Mouse (Mus musculus) midbrain, embryonic 13.5 days (tissue): Measurements from ENCODE around the gene 1500009C09Rik. TPM values are rescaled to one million over a fixed set of nuclear protein-coding genes. Genes with fewer than 3 reads are reported as not detected.
A peak's percentile ranks its signal among the peaks of the same experiment; 100 is the strongest.
"Not testable (repeated sequence)": the region's sequence is repeated elsewhere in the genome, so short reads cannot be mapped to it uniquely, and the experiment has no call there.

Experiments
- ATAC-seq: fragments of 200-750 bp; cut with Nextera tagmentation; 2 replicates; pipeline ENCODE4 v1.8.0; 2017; ENCODE audit warnings: mild to moderate bottlenecking, moderate TSS enrichment, moderate library complexity
- H3K27ac ChIP-seq: fragments of 300-500 bp; sonication (generic); 2 replicates; pipeline ENCODE4 v1.5.1; 2015; ENCODE audit warnings: inconsistent platforms, mild to moderate bottlenecking, moderate library complexity
- H3K27me3 ChIP-seq: fragments of 300-500 bp; sonication (generic); 2 replicates; pipeline ENCODE4 v1.6.1; 2015; ENCODE audit warnings: mild to moderate bottlenecking, inconsistent platforms
- H3K36me3 ChIP-seq: fragments of 300-500 bp; sonication (generic); 2 replicates; pipeline ENCODE4 v1.6.1; 2015; ENCODE audit warnings: mild to moderate bottlenecking, inconsistent platforms
- H3K4me1 ChIP-seq: fragments of 300-500 bp; sonication (generic); replicated peaks from 2 replicates; pipeline ENCODE4 v1.6.1; 2015; ENCODE audit warnings: inconsistent platforms
- H3K4me2 ChIP-seq: fragments of 300-500 bp; sonication (generic); replicated peaks from 2 replicates; pipeline ENCODE4 v1.6.1; 2015; ENCODE audit warnings: moderate library complexity, mild to moderate bottlenecking, inconsistent platforms
- H3K4me3 ChIP-seq: fragments of 300-500 bp; sonication (generic); replicated peaks from 2 replicates; pipeline ENCODE4 v1.5.1; 2015; ENCODE audit warnings: mild to moderate bottlenecking, inconsistent platforms
- H3K9ac ChIP-seq: fragments of 300-500 bp; sonication (generic); replicated peaks from 2 replicates; pipeline ENCODE4 v1.6.1; 2015; ENCODE audit warnings: mild to moderate bottlenecking, inconsistent platforms
- H3K9me3 ChIP-seq: fragments of 300-500 bp; sonication (generic); 2 replicates; pipeline ENCODE4 v1.6.1; 2016; ENCODE audit warnings: mild to moderate bottlenecking, inconsistent platforms
- WGBS: fragments of 180-500 bp; shearing (Covaris S2); methylation state at CpG from one replicate; pipeline ENCODE4 v1.1.7; 2015; 5-methylcytosine and 5-hydroxymethylcytosine counted together
- polyA plus RNA-seq: library from polyadenylated mRNA; unstranded; fragments of >200 nt; fragmentation: Nextera tagmentation; extraction: Ambion mirVana; gene quantifications from 2 replicates; pipeline ENCODE4 v1.2.1, GENCODE M21; 2015

Gene 1500009C09Rik
- polyA plus RNA-seq, 1 experiment from 2014 or later, result 9.7 TPM

GRCm38 (mm10) chr15:82243311-82243710 is 8.9 kb upstream of the 1500009C09Rik start:
- no peaks in the 10 kb centered on the region for H3K9me3 ChIP-seq
- 79% methylated on average over 3 of the region's 3 CpGs for WGBS
- H3K4me2 ChIP-seq, result peak overlapping the region; percentile 81
- H3K27me3 ChIP-seq, result no peaks in the 10 kb centered on the region
- no peak for ATAC-seq
- H3K36me3 ChIP-seq, result peaks cover 1% of the 10 kb centered on the region; the same call in 1 of the 2 replicates
- peak overlapping the region; percentile 70; the same call in 1 of the 2 replicates for H3K9ac ChIP-seq
- H3K27ac ChIP-seq, result no peak overlapping the region
- peak overlapping the region; percentile 75 for H3K4me3 ChIP-seq
- H3K4me1 ChIP-seq, result peaks cover 8% of the 10 kb centered on the region

DNA sequence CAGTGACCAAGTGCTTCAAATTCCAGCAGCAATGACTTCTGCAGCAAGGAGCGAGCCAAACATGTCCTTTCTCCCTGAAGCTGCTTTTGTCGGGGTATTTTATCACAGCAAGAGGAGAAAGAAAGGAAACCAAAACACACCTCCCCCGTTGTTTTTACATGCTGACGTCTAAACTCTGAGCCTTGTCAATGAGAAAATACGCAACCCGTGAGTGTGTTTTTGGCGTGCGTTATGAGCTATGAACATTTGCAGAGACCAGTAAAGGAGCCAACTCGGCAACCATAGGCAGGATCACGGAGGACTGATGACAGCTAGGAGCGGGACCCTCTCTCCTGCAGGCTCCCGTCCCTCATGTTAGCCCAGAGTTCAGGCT is 8.5 kb upstream of the 1500009C09Rik start:
- ATAC-seq, result no peak
- no peak overlapping the region; the same call in 1 of the 2 replicates for H3K27ac ChIP-seq
- H3K27me3 ChIP-seq, result no peaks in the 10 kb centered on the region
- peak overlapping the region; percentile 70 for H3K9ac ChIP-seq
- H3K4me1 ChIP-seq, result peaks cover 8% of the 10 kb centered on the region
- H3K4me2 ChIP-seq, result peak overlapping the region; percentile 81
- no peaks in the 10 kb centered on the region for H3K9me3 ChIP-seq
- no peaks in the 10 kb centered on the region for H3K36me3 ChIP-seq
- H3K4me3 ChIP-seq, result peak overlapping the region; percentile 75
- 10% methylated on average over 12 of the region's 12 CpGs for WGBS

GRCm38 (mm10) chr15:82244115-82244804 is 7.9 kb upstream of the 1500009C09Rik start, which contains the start of gene Cenpm:
Gene Cenpm, minus strand, starts transcription at chr15:82244748.
- ATAC-seq, result peak; percentile 97
- Histone ChIP-seq H3K36me3 (no peaks in the 10 kb centered on the region), H3K4me3 (peak within 1 kb of the TSS; percentile 75), H3K9ac (peak within 1 kb of the TSS; percentile 70), H3K27ac (peak within 1 kb of the TSS; percentile 77), H3K9me3 (no peaks in the 10 kb centered on the region), H3K27me3 (no peaks in the 10 kb centered on the region), H3K4me1 (peaks cover 8% of the 10 kb centered on the region), H3K4me2 (peak within 1 kb of the TSS; percentile 81)
- whole genome bisulfite sequencing, result under 1% methylated on average over 61 of the region's 65 CpGs

GRCm38 (mm10) chr15:82244805-82245161 is 7.4 kb upstream of the 1500009C09Rik start:
- H3K4me1 ChIP-seq, H3K27me3 ChIP-seq, H3K9me3 ChIP-seq, H3K36me3 ChIP-seq: not testable (repeated sequence)
- H3K4me3 ChIP-seq, result peak overlapping the region; percentile 75
- peak overlapping the region; percentile 81 for H3K4me2 ChIP-seq
- peak overlapping the region; percentile 77 for H3K27ac ChIP-seq
- 27% methylated on average over 9 of the region's 9 CpGs for whole genome bisulfite sequencing
- ATAC-seq, result peak; percentile 65
- H3K9ac ChIP-seq, result peak overlapping the region; percentile 65

- no peak overlapping the region for H3K27ac ChIP-seq
- peaks cover 8% of the 10 kb centered on the region for H3K4me1 ChIP-seq
- H3K4me3 ChIP-seq, result no peak overlapping the region
- no peaks in the 10 kb centered on the region for H3K9me3 ChIP-seq
- H3K36me3 ChIP-seq, result no peaks in the 10 kb centered on the region
- no peak for ATAC-seq
- H3K4me2 ChIP-seq, result no peak overlapping the region
- no peaks in the 10 kb centered on the region for H3K27me3 ChIP-seq
- 82% methylated on average over 3 of the region's 3 CpGs for WGBS
- H3K9ac ChIP-seq, result no peak overlapping the region
These were observed 4.9 kb upstream of the 1500009C09Rik start for GRCm38 (mm10) chr15:82247131-82247776.

- 94% methylated on average over 3 of the region's 3 CpGs for WGBS
- H3K4me3 ChIP-seq, result no peak overlapping the region
- H3K4me2 ChIP-seq, result no peak overlapping the region
These were observed 618 bp upstream of the 1500009C09Rik start for GRCm38 (mm10) chr15:82251579-82251978.

GRCm38 (mm10) chr15:82255248-82255647 is 3.1 kb downstream of the 1500009C09Rik start:
- Histone ChIP-seq H3K9me3 (no peaks in the 10 kb centered on the region), H3K9ac (no peak overlapping the region), H3K27ac (peak overlapping the region; percentile 93), H3K4me2 (peak overlapping the region; percentile 64), H3K4me1 (peaks cover 36% of the 10 kb centered on the region), H3K4me3 (no peak overlapping the region; the same call in 1 of the 2 replicates), H3K27me3 (no peaks in the 10 kb centered on the region; the same call in 1 of the 2 replicates), H3K36me3 (peaks cover 6% of the 10 kb centered on the region; the same call in 1 of the 2 replicates)
- 0 out of 2 replicates have a peak, but pooled peaks have one; percentile 1 for ATAC-seq
- 33% methylated on average over 4 of the region's 4 CpGs for whole genome bisulfite sequencing

More at GRCm38 (mm10) chr15:82251579-82251978, 618 bp upstream of the 1500009C09Rik start:
- Histone ChIP-seq H3K9ac (no peak overlapping the region), H3K9me3 (no peaks in the 10 kb centered on the region), H3K4me1 (peaks cover 21% of the 10 kb centered on the region), H3K36me3 (no peaks in the 10 kb centered on the region), H3K27ac (no peak overlapping the region), H3K27me3 (no peaks in the 10 kb centered on the region)
- ATAC-seq, result no peak

GRCm38 (mm10) chr15:82255944-82256383 is 3.8 kb downstream of the 1500009C09Rik start:
- 3% methylated on average over 10 of the region's 10 CpGs for WGBS
- peak overlapping the region; percentile 54 for H3K4me3 ChIP-seq
- H3K27ac ChIP-seq, result peak overlapping the region; percentile 93
- peak overlapping the region; percentile 74 for H3K9ac ChIP-seq
- no peaks in the 10 kb centered on the region for H3K9me3 ChIP-seq
- peaks cover 4% of the 10 kb centered on the region; the same call in 1 of the 2 replicates for H3K27me3 ChIP-seq
- H3K4me1 ChIP-seq, result peaks cover 36% of the 10 kb centered on the region
- peak; percentile 90 for ATAC-seq
- peak overlapping the region; percentile 64 for H3K4me2 ChIP-seq
- H3K36me3 ChIP-seq, result peaks cover 14% of the 10 kb centered on the region; the same call in 1 of the 2 replicates

GRCm38 (mm10) chr15:82259510-82259909 is 7.3 kb downstream of the 1500009C09Rik start:
- Histone ChIP-seq H3K9ac (no peak overlapping the region), H3K4me3 (no peak overlapping the region), H3K4me2 (no peak overlapping the region), H3K4me1 (peaks cover 38% of the 10 kb centered on the region), H3K27ac (no peak overlapping the region), H3K36me3 (peaks cover 17% of the 10 kb centered on the region; the same call in 1 of the 2 replicates), H3K27me3 (peaks cover 4% of the 10 kb centered on the region; the same call in 1 of the 2 replicates), H3K9me3 (no peaks in the 10 kb centered on the region)
- ATAC-seq, result no peak
- 12% methylated on average over 16 of the region's 16 CpGs for WGBS

DNA sequence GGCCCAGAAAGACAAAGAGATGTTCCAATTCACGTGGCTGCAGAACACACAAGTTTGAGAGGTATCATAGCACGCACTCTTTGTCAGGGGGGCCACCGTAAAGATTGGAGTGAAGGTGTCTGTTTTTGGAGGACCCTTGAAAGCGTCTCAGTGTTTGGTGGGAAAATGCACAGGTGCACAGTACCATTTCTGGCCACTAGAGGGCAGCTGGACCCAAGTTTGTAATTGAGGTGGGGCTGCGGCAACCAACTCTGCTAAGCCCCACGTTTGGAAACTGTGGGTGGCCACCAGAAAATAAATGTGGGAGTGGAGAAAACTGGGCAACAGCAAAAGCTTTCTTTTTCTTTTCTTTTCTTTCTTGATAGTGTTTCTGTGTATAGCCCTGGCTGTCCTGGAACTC is 14.2 kb downstream of the 1500009C09Rik start:
- H3K27ac ChIP-seq, result no peak overlapping the region
- H3K4me3 ChIP-seq, result no peak overlapping the region
- no peak overlapping the region for H3K9ac ChIP-seq
- no peaks in the 10 kb centered on the region for H3K36me3 ChIP-seq
- H3K9me3 ChIP-seq, result no peaks in the 10 kb centered on the region
- WGBS, result 14% methylated on average over 6 of the region's 6 CpGs
- H3K4me1 ChIP-seq, result peaks cover 37% of the 10 kb centered on the region
- H3K4me2 ChIP-seq, result no peak overlapping the region
- peak; percentile 13; the same call in 1 of the 2 replicates for ATAC-seq
- H3K27me3 ChIP-seq, result no peaks in the 10 kb centered on the region

GRCm38 (mm10) chr15:82268185-82268584 is 16.0 kb downstream of the 1500009C09Rik start:
- Histone ChIP-seq H3K9me3 (no peaks in the 10 kb centered on the region), H3K9ac (0 out of 2 replicates have a peak overlapping the region, but pooled peaks have one; percentile 0), H3K4me2 (no peak overlapping the region), H3K4me1 (peaks cover 42% of the 10 kb centered on the region), H3K27ac (peak overlapping the region; percentile 58), H3K36me3 (no peaks in the 10 kb centered on the region), H3K27me3 (peaks cover 9% of the 10 kb centered on the region), H3K4me3 (no peak overlapping the region)
- peak; percentile 56 for ATAC-seq
- 10% methylated on average over 3 of the region's 3 CpGs for whole genome bisulfite sequencing

GRCm38 (mm10) chr15:82268783-82269182 is 16.6 kb downstream of the 1500009C09Rik start:
- WGBS, result 88% methylated on average over 9 of the region's 9 CpGs
- Histone ChIP-seq H3K9me3 (no peaks in the 10 kb centered on the region), H3K4me2 (no peak overlapping the region), H3K4me3 (no peak overlapping the region), H3K36me3 (no peaks in the 10 kb centered on the region), H3K27ac (peak overlapping the region; percentile 58), H3K27me3 (peaks cover 15% of the 10 kb centered on the region), H3K4me1 (peaks cover 45% of the 10 kb centered on the region), H3K9ac (peak overlapping the region; percentile 21; the same call in 1 of the 2 replicates)
- ATAC-seq, result no peak
